Mouse (Mus musculus): ENCODE data around the gene Sephs2.

DNA sequence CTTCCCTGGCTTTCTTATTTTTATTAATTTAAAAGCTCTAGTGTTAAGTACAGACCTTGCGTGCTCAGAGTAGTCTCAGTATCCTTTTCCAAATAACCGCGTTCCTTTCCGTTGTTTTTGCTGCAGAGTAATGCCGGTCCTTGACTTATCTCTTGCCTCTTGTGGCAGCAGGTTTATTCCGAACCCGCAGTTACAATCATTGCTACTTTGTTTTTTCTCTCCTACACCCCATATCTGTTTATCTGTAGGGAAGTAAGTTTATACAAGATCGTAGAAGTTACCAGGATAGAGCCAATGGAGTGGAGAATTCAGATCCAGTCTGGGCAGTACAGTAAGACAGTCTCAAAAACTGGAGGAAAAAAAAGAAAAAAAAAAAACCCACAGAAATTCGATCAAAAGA is 40.1 kb downstream of the Sephs2 start:
- TF ChIP-seq CTCF (IDR thresholded peaks at IDR 0.05) (no peak), POLR2A (IDR thresholded peaks at IDR 0.05; ENCODE audit: insufficient read depth, low read depth, low read length) (no peak), EP300 (IDR thresholded peaks at IDR 0.05; ENCODE audit: insufficient read depth, low read depth, low read length) (no peak)

Measured in heart, adult 2 months (tissue).